Mouse (Mus musculus) E14TG2a.4 (cell line): ENCODE measurements around the gene Ccna1.

Source experiments
- CTCF ChIP-seq: conservative IDR thresholded peaks from 2 replicates; pipeline ENCODE4 v1.5.1; 2014; ENCODE audit warnings: low read length
- POU5F1 ChIP-seq: IDR thresholded peaks from 2 replicates; pipeline ENCODE4 v1.6.1; 2014; ENCODE audit warnings: low read length, borderline replicate concordance

DNA sequence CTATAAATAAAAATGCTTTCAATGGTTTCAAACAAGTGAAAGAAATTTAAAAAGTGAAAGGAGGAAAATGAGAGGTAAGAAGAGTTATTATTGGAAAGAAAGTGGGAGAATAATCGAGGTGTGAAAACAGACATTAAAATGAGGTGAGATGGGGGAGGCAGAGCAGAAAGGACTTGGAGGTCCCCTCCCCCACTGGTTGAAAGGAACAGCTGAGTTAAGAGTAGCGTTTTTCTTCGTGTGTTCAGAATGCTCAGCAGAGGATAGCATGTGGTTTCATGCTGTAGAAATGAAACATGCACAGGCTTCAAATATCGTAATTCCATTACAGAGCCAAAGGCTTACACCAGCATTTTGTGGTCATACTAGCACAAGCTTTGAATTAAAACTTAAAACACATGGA, 42.8 kb downstream of the Ccna1 start:
- TF ChIP-seq POU5F1 (no peak), CTCF (no peak)
